Mouse (Mus musculus) G1E (cell line): ENCODE measurements around the gene Kifc1.
"Not testable (repeated sequence)": the region's sequence is repeated elsewhere in the genome, so short reads cannot be mapped to it uniquely, and the experiment has no call there.

Experiments used
- CTCF ChIP-seq: IDR thresholded peaks from 2 replicates; pipeline ENCODE4 v1.5.1; 2012; ENCODE audit warnings: low read depth, low read length, inconsistent platforms, mixed read lengths
- GATA1 ChIP-seq: IDR thresholded peaks from 2 replicates; pipeline ENCODE4 v1.6.1; 2012; ENCODE audit warnings: borderline replicate concordance, low read length, inconsistent platforms, mixed read lengths

DNA sequence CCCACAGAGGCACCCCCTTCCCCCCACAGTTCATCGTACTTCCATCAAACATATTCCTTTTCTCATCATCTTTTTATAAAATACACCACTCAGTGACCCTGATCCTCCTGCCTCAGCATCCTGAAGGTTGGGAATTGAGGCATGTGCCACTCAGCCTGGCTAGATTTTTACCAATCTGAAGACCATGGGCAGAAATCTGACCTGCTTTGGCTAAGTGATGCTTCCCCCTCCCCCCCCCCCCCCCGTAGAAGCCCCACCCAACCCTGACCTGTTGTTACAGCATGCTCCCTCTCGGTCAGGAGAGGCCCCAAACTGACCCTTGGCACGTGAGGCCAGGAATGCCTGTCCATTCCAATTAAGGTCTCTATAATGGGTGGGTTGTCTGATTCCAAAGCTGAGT lies 14.4 kb upstream of the Kifc1 start, which contains the start of gene Platr17:
- TF ChIP-seq CTCF, GATA1: not testable (repeated sequence)
